Mouse (Mus musculus): ENCODE measurements around the gene Tor4a. TPM values are rescaled to one million over a fixed set of nuclear protein-coding genes. Genes with fewer than 3 reads are reported as not detected.

The Tor4a gene
- polyA plus RNA-seq, 1 experiment from 2014 or later: 6.5 TPM

GRCm38 (mm10) chr2:25171101-25171768 is 25.5 kb downstream of the Tor4a start:
- peaks cover 56% of the 10 kb centered on the region for H3K4me1 ChIP-seq (ENCODE audit: control insufficient read depth, low read depth, low read length)
- WGBS (ENCODE audit: insufficient replicate concordance): 66% methylated on average over 6 of the region's 6 CpGs

GRCm38 (mm10) chr2:25170326-25171100 is 26.2 kb downstream of the Tor4a start:
- Histone ChIP-seq H3K9ac (ENCODE audit: low read depth, low read length) (no peak overlapping the region), H3K4me1 (ENCODE audit: control insufficient read depth, low read depth, low read length) (peaks cover 53% of the 10 kb centered on the region), H3K36me3 (ENCODE audit: control insufficient read depth, insufficient read depth) (no peaks in the 10 kb centered on the region), H3K4me3 (ENCODE audit: low read depth, low read length) (no peak overlapping the region), H3K4me2 (ENCODE audit: low read depth, low read length) (no peak overlapping the region), H3K27me3 (ENCODE audit: control insufficient read depth, insufficient read depth, low read depth, low read length) (no peaks in the 10 kb centered on the region), H3K9me3 (replicated peaks; ENCODE audit: control insufficient read depth, low read length) (no peaks in the 10 kb centered on the region), H3K27ac (ENCODE audit: low read length) (no peak overlapping the region)
- 53% methylated on average over 10 of the region's 10 CpGs for WGBS (ENCODE audit: insufficient replicate concordance)
- ATAC-seq (ENCODE audit: low read depth): no peak

More at GRCm38 (mm10) chr2:25171101-25171768, 25.5 kb downstream of the Tor4a start:
- H3K36me3 ChIP-seq (ENCODE audit: control insufficient read depth, insufficient read depth): no peaks in the 10 kb centered on the region
- ATAC-seq (ENCODE audit: low read depth): no peak
- H3K9me3 ChIP-seq (replicated peaks; ENCODE audit: control insufficient read depth, low read length): no peaks in the 10 kb centered on the region
- no peak overlapping the region for H3K4me2 ChIP-seq (ENCODE audit: low read depth, low read length)
- no peaks in the 10 kb centered on the region for H3K27me3 ChIP-seq (ENCODE audit: control insufficient read depth, insufficient read depth, low read depth, low read length)
- no peak overlapping the region for H3K4me3 ChIP-seq (ENCODE audit: low read depth, low read length)
- H3K27ac ChIP-seq (ENCODE audit: low read length): no peak overlapping the region
- no peak overlapping the region for H3K9ac ChIP-seq (ENCODE audit: low read depth, low read length)

- H3K36me3 ChIP-seq (ENCODE audit: control insufficient read depth, insufficient read depth): no peaks in the 10 kb centered on the region
- no peak overlapping the region for H3K4me2 ChIP-seq (ENCODE audit: low read depth, low read length)
- H3K4me3 ChIP-seq (ENCODE audit: low read depth, low read length): no peak overlapping the region
- H3K9ac ChIP-seq (ENCODE audit: low read depth, low read length): no peak overlapping the region
- ATAC-seq (ENCODE audit: low read depth): no peak
- no peaks in the 10 kb centered on the region for H3K9me3 ChIP-seq (replicated peaks; ENCODE audit: control insufficient read depth, low read length)
- H3K27ac ChIP-seq (ENCODE audit: low read length): no peak overlapping the region
- 49% methylated on average over 5 of the region's 5 CpGs for WGBS (ENCODE audit: insufficient replicate concordance)
- no peaks in the 10 kb centered on the region for H3K27me3 ChIP-seq (ENCODE audit: control insufficient read depth, insufficient read depth, low read depth, low read length)
- H3K4me1 ChIP-seq (ENCODE audit: control insufficient read depth, low read depth, low read length): peaks cover 46% of the 10 kb centered on the region
These were observed 26.9 kb downstream of the Tor4a start for GRCm38 (mm10) chr2:25169778-25170177.

DNA sequence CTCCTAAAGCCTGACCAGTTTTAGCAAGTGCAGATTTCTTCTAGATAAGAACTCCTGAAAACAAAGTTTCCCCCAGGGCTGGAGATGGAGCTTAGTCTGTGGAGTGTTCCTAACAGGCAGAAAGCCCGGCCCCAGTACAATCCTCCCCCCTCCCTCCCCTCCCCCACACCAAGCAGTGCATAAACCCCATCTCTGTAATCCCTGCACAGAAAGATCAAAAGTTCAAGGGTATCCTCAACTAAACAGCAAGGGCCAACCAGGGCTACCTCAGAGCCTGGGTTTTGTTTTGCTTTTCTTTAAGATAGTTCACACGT is 28.1 kb downstream of the Tor4a start:
- H3K27me3 ChIP-seq (ENCODE audit: control insufficient read depth, insufficient read depth, low read depth, low read length): no peaks in the 10 kb centered on the region
- H3K9me3 ChIP-seq (replicated peaks; ENCODE audit: control insufficient read depth, low read length): no peaks in the 10 kb centered on the region
- H3K27ac ChIP-seq (ENCODE audit: low read length): peak overlapping the region; percentile 30; the same call in 1 of the 2 replicates
- 20% methylated on average over 2 of the region's 2 CpGs for WGBS (ENCODE audit: insufficient replicate concordance)
- no peaks in the 10 kb centered on the region for H3K36me3 ChIP-seq (ENCODE audit: control insufficient read depth, insufficient read depth)
- 0 out of 2 replicates have a peak, but pooled peaks have one; percentile 1 for ATAC-seq (ENCODE audit: low read depth)
- peaks cover 38% of the 10 kb centered on the region for H3K4me1 ChIP-seq (ENCODE audit: control insufficient read depth, low read depth, low read length)
- peak overlapping the region; percentile 80 for H3K4me2 ChIP-seq (ENCODE audit: low read depth, low read length)
- no peak overlapping the region for H3K4me3 ChIP-seq (ENCODE audit: low read depth, low read length)
- H3K9ac ChIP-seq (ENCODE audit: low read depth, low read length): no peak overlapping the region; the same call in 1 of the 2 replicates

GRCm38 (mm10) chr2:25167919-25168664 is 28.6 kb downstream of the Tor4a start:
- H3K4me1 ChIP-seq (ENCODE audit: control insufficient read depth, low read depth, low read length): peaks cover 33% of the 10 kb centered on the region
- H3K4me3 ChIP-seq (ENCODE audit: low read depth, low read length): peak overlapping the region; percentile 56
- peak; percentile 68 for ATAC-seq (ENCODE audit: low read depth)
- no peaks in the 10 kb centered on the region for H3K36me3 ChIP-seq (ENCODE audit: control insufficient read depth, insufficient read depth)
- peak overlapping the region; percentile 64 for H3K9ac ChIP-seq (ENCODE audit: low read depth, low read length)
- 4% methylated on average over 37 of the region's 41 CpGs for WGBS (ENCODE audit: insufficient replicate concordance)
- H3K9me3 ChIP-seq (replicated peaks; ENCODE audit: control insufficient read depth, low read length): no peaks in the 10 kb centered on the region
- H3K27ac ChIP-seq (ENCODE audit: low read length): peak overlapping the region; percentile 39; the same call in 1 of the 2 replicates
- H3K27me3 ChIP-seq (ENCODE audit: control insufficient read depth, insufficient read depth, low read depth, low read length): no peaks in the 10 kb centered on the region
- H3K4me2 ChIP-seq (ENCODE audit: low read depth, low read length): peak overlapping the region; percentile 80

- peak overlapping the region; percentile 80 for H3K4me2 ChIP-seq (ENCODE audit: low read depth, low read length)
- peaks cover 27% of the 10 kb centered on the region for H3K4me1 ChIP-seq (ENCODE audit: control insufficient read depth, low read depth, low read length)
- no peak for ATAC-seq (ENCODE audit: low read depth)
- 28% methylated on average over 4 of the region's 4 CpGs for WGBS (ENCODE audit: insufficient replicate concordance)
- peak overlapping the region; percentile 39; the same call in 1 of the 2 replicates for H3K27ac ChIP-seq (ENCODE audit: low read length)
- H3K9me3 ChIP-seq (replicated peaks; ENCODE audit: control insufficient read depth, low read length): no peaks in the 10 kb centered on the region
- H3K4me3 ChIP-seq (ENCODE audit: low read depth, low read length): peak overlapping the region; percentile 56
- H3K9ac ChIP-seq (ENCODE audit: low read depth, low read length): peak overlapping the region; percentile 64
- no peaks in the 10 kb centered on the region for H3K27me3 ChIP-seq (ENCODE audit: control insufficient read depth, insufficient read depth, low read depth, low read length)
- no peaks in the 10 kb centered on the region for H3K36me3 ChIP-seq (ENCODE audit: control insufficient read depth, insufficient read depth)
These were observed 29.2 kb downstream of the Tor4a start for GRCm38 (mm10) chr2:25167481-25167880.

- Histone ChIP-seq H3K27ac (ENCODE audit: low read length) (no peak overlapping the region), H3K27me3 (ENCODE audit: control insufficient read depth, insufficient read depth, low read depth, low read length) (no peaks in the 10 kb centered on the region), H3K4me2 (ENCODE audit: low read depth, low read length) (no peak overlapping the region), H3K9me3 (replicated peaks; ENCODE audit: control insufficient read depth, low read length) (no peaks in the 10 kb centered on the region), H3K9ac (ENCODE audit: low read depth, low read length) (no peak overlapping the region), H3K4me1 (ENCODE audit: control insufficient read depth, low read depth, low read length) (no peaks in the 10 kb centered on the region; the same call in 1 of the 2 replicates), H3K36me3 (ENCODE audit: control insufficient read depth, insufficient read depth) (no peaks in the 10 kb centered on the region), H3K4me3 (ENCODE audit: low read depth, low read length) (no peak overlapping the region)
- 34% methylated on average over 2 of the region's 2 CpGs for WGBS (ENCODE audit: insufficient replicate concordance)
- no peak for ATAC-seq (ENCODE audit: low read depth)
These were observed 39.0 kb downstream of the Tor4a start for GRCm38 (mm10) chr2:25157655-25158054.

- Histone ChIP-seq H3K9ac (ENCODE audit: low read depth, low read length) (no peak overlapping the region), H3K36me3 (ENCODE audit: control insufficient read depth, insufficient read depth) (no peaks in the 10 kb centered on the region), H3K4me2 (ENCODE audit: low read depth, low read length) (no peak overlapping the region), H3K4me3 (ENCODE audit: low read depth, low read length) (no peak overlapping the region), H3K27ac (ENCODE audit: low read length) (no peak overlapping the region), H3K9me3 (replicated peaks; ENCODE audit: control insufficient read depth, low read length) (no peaks in the 10 kb centered on the region), H3K4me1 (ENCODE audit: control insufficient read depth, low read depth, low read length) (no peaks in the 10 kb centered on the region; the same call in 1 of the 2 replicates), H3K27me3 (ENCODE audit: control insufficient read depth, insufficient read depth, low read depth, low read length) (no peaks in the 10 kb centered on the region)
- ATAC-seq (ENCODE audit: low read depth): no peak
- WGBS (ENCODE audit: insufficient replicate concordance): 20% methylated on average over 2 of the region's 2 CpGs
These were observed 39.7 kb downstream of the Tor4a start for GRCm38 (mm10) chr2:25156990-25157389.
